Mouse (Mus musculus) hindbrain, embryonic 16.5 days (tissue): ENCODE measurements at regions not wholly inside any gene's neighbourhood (a gene's known extent, or its start where the extent isn't known, plus 50 kb on each side); places are given as distances from the start of the nearest gene placed in this dataset.

Experiments
- ATAC-seq: fragments of 200-750 bp; cut with Nextera tagmentation; 2 replicates; pipeline ENCODE4 v1.8.0; 2017; ENCODE audit warnings: moderate TSS enrichment, moderate library complexity
- H3K27ac ChIP-seq: fragments of 300-500 bp; sonication (generic); 2 replicates; pipeline ENCODE4 v1.5.1; 2014; ENCODE audit warnings: low read depth, mild to moderate bottlenecking, control low read depth, low read length, moderate library complexity
- H3K27me3 ChIP-seq: fragments of 300-500 bp; sonication (generic); replicated peaks from 2 replicates; pipeline ENCODE4 v1.6.1; 2014; ENCODE audit warnings: low read length; ENCODE audit not compliant: control insufficient read depth, insufficient read depth
- H3K36me3 ChIP-seq: fragments of 300-500 bp; sonication (generic); 2 replicates; pipeline ENCODE4 v1.6.1; 2014; ENCODE audit warnings: mild to moderate bottlenecking, low read length, moderate library complexity, mixed read lengths; ENCODE audit not compliant: control insufficient read depth, insufficient read depth
- H3K4me1 ChIP-seq: fragments of 300-500 bp; sonication (generic); 2 replicates; pipeline ENCODE4 v1.6.1; 2014; ENCODE audit warnings: low read depth, low read length; ENCODE audit not compliant: control insufficient read depth, insufficient read depth
- H3K4me2 ChIP-seq: fragments of 300-500 bp; sonication (generic); 2 replicates; pipeline ENCODE4 v1.6.1; 2014; ENCODE audit warnings: mild to moderate bottlenecking, low read length, control low read depth, moderate library complexity
- H3K4me3 ChIP-seq: fragments of 300-500 bp; sonication (generic); 2 replicates; pipeline ENCODE4 v1.5.1; 2014; ENCODE audit warnings: mild to moderate bottlenecking, low read length, control low read depth, moderate library complexity
- H3K9ac ChIP-seq: fragments of 300-500 bp; sonication (generic); 2 replicates; pipeline ENCODE4 v1.6.1; 2014; ENCODE audit warnings: low read depth, mild to moderate bottlenecking, control low read depth, low read length, moderate library complexity
- H3K9me3 ChIP-seq: fragments of 300-500 bp; sonication (generic); 2 replicates; pipeline ENCODE4 v1.6.1; 2014; ENCODE audit warnings: mild to moderate bottlenecking, low read length, moderate library complexity; ENCODE audit not compliant: control insufficient read depth
- WGBS: fragments of 180-500 bp; shearing (Covaris S2); extraction: QIAGEN DNeasy Blood & Tissue Kit; methylation state at CpG from one replicate; pipeline ENCODE4 v1.1.7; 2014; 5-methylcytosine and 5-hydroxymethylcytosine counted together

DNA sequence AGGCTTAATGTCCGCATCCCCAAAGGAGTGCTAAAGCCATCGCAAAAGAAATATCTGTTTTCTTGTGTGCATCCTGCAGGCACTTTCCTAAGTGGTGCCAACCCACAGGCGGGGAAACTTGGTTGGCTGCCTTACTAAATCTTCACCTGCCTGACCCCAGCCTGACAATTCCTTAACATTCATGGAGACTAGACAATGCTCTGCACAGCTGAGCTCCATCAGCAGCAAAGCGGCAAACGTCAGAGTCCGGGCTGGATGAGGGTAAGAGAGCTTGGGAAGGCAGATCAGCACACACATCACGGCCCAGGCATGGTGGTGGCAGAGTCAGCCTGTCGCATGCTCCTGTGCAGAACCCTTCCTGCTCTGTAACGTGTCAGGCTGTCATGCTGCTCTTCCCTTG is 209.8 kb upstream of the Tshz3 start:
- Histone ChIP-seq H3K4me1 (no peaks in the 10 kb centered on the region), H3K36me3 (no peaks in the 10 kb centered on the region), H3K9me3 (no peaks in the 10 kb centered on the region), H3K4me3 (no peak overlapping the region), H3K27me3 (no peaks in the 10 kb centered on the region), H3K27ac (no peak overlapping the region), H3K9ac (no peak overlapping the region), H3K4me2 (no peak overlapping the region)
- no peak for ATAC-seq
- 83% methylated on average over 9 of the region's 9 CpGs for WGBS

DNA sequence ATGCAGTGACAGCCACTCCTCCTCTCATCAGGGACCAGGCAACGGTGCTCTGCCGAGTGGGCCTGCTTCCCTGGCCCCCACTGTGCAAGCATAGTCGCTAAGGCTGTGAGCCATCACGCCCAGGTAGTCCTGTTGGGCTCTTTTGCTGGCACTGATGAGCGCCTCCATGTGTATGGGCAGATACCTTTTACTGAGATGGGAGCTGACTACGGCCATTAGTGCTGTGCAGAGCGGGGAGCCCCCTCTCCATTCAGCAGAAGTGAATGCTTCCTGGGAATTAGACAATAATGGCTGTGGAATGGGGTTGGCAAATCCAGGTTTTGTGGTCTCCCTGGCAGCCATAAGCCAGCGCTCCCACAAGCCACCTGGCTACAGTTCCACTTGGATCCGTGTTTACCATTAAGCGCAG is 206.7 kb upstream of the Tshz3 start:
- H3K27me3 ChIP-seq, result no peaks in the 10 kb centered on the region
- no peak overlapping the region for H3K27ac ChIP-seq
- H3K4me2 ChIP-seq, result no peak overlapping the region
- H3K36me3 ChIP-seq, result no peaks in the 10 kb centered on the region
- H3K9me3 ChIP-seq, result no peaks in the 10 kb centered on the region
- ATAC-seq, result peak; percentile 56; the same call in 1 of the 2 replicates
- H3K4me3 ChIP-seq, result no peak overlapping the region
- H3K4me1 ChIP-seq, result no peaks in the 10 kb centered on the region
- WGBS, result 79% methylated on average over 10 of the region's 10 CpGs
- H3K9ac ChIP-seq, result no peak overlapping the region

GRCm38 (mm10) chr7:36504010-36504875 is 193.7 kb upstream of the Tshz3 start:
- WGBS, result 48% methylated on average over 15 of the region's 15 CpGs
- peak; percentile 52; the same call in 1 of the 2 replicates for ATAC-seq
- Histone ChIP-seq H3K36me3 (no peaks in the 10 kb centered on the region), H3K27ac (no peak overlapping the region), H3K9ac (no peak overlapping the region), H3K4me2 (no peak overlapping the region), H3K4me1 (no peaks in the 10 kb centered on the region), H3K27me3 (no peaks in the 10 kb centered on the region), H3K4me3 (no peak overlapping the region), H3K9me3 (no peaks in the 10 kb centered on the region)

DNA sequence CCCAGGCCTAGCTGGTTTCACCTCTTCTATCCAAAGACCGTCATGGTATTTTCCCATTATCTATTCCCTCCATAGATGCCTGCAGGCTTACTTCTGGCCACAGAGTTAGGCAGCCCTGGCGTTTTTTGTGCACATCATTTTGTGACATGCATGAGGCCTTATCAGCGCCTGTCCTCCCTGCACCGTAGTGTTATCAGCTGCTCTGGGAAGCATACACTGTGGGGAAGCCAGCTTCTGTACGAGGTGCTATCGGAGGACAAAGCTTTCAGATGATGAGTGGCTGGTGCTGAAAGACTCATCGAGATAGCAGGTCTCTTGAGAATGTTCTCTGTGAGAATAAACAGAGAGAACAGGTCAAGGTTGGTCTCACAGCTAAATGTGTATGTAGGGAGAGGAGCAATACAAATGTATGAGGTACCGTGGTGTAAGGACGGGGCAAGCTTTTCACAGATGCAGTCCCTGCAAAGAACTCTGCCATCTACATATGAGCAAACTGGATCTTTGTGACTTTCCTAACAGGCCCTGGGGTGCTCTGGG is 190.0 kb upstream of the Tshz3 start:
- 87% methylated on average over 9 of the region's 9 CpGs for WGBS
- no peaks in the 10 kb centered on the region for H3K36me3 ChIP-seq
- H3K4me3 ChIP-seq, result no peak overlapping the region
- H3K4me2 ChIP-seq, result no peak overlapping the region
- H3K27me3 ChIP-seq, result no peaks in the 10 kb centered on the region
- ATAC-seq, result no peak
- no peak overlapping the region for H3K9ac ChIP-seq
- H3K9me3 ChIP-seq, result no peaks in the 10 kb centered on the region
- no peaks in the 10 kb centered on the region for H3K4me1 ChIP-seq
- no peak overlapping the region for H3K27ac ChIP-seq

- Histone ChIP-seq H3K4me1 (no peaks in the 10 kb centered on the region), H3K27me3 (no peaks in the 10 kb centered on the region), H3K9me3 (no peaks in the 10 kb centered on the region), H3K4me3 (no peak overlapping the region), H3K4me2 (no peak overlapping the region), H3K36me3 (no peaks in the 10 kb centered on the region), H3K9ac (no peak overlapping the region), H3K27ac (no peak overlapping the region)
- 93% methylated on average over 3 of the region's 3 CpGs for WGBS
- no peak for ATAC-seq
Measured at GRCm38 (mm10) chr7:36513680-36514079, 184.2 kb upstream of the Tshz3 start.

GRCm38 (mm10) chr7:36516094-36516663 is 181.7 kb upstream of the Tshz3 start:
- no peak for ATAC-seq
- Histone ChIP-seq H3K27me3 (no peaks in the 10 kb centered on the region), H3K9me3 (no peaks in the 10 kb centered on the region), H3K4me2 (no peak overlapping the region), H3K27ac (no peak overlapping the region), H3K9ac (no peak overlapping the region), H3K4me1 (no peaks in the 10 kb centered on the region), H3K4me3 (no peak overlapping the region), H3K36me3 (no peaks in the 10 kb centered on the region)
- WGBS, result 69% methylated on average over 7 of the region's 7 CpGs

DNA sequence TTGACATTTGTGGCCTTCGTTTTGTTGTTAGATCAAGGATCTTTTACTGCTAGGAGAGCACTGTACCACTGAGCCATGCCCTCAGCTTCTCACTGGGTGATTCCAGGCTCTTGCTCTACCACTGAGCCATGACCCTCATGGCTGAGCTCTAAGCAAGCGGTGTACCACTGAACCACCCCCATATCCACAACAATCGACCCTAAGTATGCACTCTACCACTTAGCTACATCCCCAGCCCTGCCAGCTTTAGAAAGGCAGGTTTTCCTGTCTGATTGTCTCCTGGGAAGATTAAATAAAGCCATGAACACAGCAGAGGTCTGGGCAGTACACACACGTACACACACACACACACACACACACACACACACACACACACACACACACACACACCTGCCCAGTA is 178.9 kb upstream of the Tshz3 start:
- no peak for ATAC-seq
- H3K9me3 ChIP-seq, result no peaks in the 10 kb centered on the region
- no peak overlapping the region for H3K27ac ChIP-seq
- WGBS, result 91% methylated on average over 4 of the region's 4 CpGs
- H3K4me3 ChIP-seq, result no peak overlapping the region
- H3K9ac ChIP-seq, result no peak overlapping the region
- H3K27me3 ChIP-seq, result no peaks in the 10 kb centered on the region
- H3K36me3 ChIP-seq, result no peaks in the 10 kb centered on the region
- H3K4me2 ChIP-seq, result no peak overlapping the region
- no peaks in the 10 kb centered on the region for H3K4me1 ChIP-seq

DNA sequence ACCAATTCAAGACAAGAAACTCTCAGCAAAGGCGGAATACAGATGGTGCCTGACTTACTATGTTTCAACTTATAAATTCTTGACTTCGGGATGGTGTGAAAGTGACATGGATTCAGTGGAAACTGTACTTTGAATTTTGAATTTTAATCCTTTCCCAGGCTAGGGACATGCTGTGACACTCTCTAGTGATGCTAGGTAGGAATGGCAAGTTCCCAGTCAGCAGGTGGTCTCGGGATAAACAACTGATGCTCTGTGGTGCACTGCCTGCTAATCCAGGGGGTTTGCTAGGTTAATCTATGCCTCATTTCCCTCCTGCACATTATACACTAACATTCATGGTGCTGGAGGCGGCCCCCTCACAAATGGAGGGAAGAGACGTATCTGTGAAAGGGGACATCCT is 175.0 kb upstream of the Tshz3 start:
- Histone ChIP-seq H3K9me3 (no peaks in the 10 kb centered on the region), H3K9ac (no peak overlapping the region), H3K4me3 (no peak overlapping the region), H3K27me3 (no peaks in the 10 kb centered on the region), H3K36me3 (no peaks in the 10 kb centered on the region), H3K4me1 (no peaks in the 10 kb centered on the region), H3K27ac (no peak overlapping the region), H3K4me2 (no peak overlapping the region)
- ATAC-seq, result no peak
- WGBS, result 74% methylated on average over 5 of the region's 5 CpGs

GRCm38 (mm10) chr7:36526148-36526547 is 171.8 kb upstream of the Tshz3 start:
- no peak overlapping the region for H3K4me3 ChIP-seq
- H3K27me3 ChIP-seq, result no peaks in the 10 kb centered on the region
- no peaks in the 10 kb centered on the region for H3K9me3 ChIP-seq
- H3K9ac ChIP-seq, result no peak overlapping the region
- no peak overlapping the region for H3K4me2 ChIP-seq
- H3K27ac ChIP-seq, result no peak overlapping the region
- no peaks in the 10 kb centered on the region for H3K36me3 ChIP-seq
- ATAC-seq, result no peak
- no peaks in the 10 kb centered on the region for H3K4me1 ChIP-seq
- 64% methylated on average over 7 of the region's 7 CpGs for WGBS
